8 mouse cellular contexts compared by ENCODE assay signal in genomic region chr14:121878176-121878858, GRCm38 (mm10). TPM values are rescaled to one million over a fixed set of nuclear protein-coding genes. Genes with fewer than 3 reads are reported as not detected.
DNase-seq lines count a peak whose midpoint lies in the region; ATAC-seq and TF ChIP-seq lines count a peak whose summit lies in the region.

TSS of gene Ubac2 (plus strand) at chr14:121878620.

- H3K4me3 ChIP-seq in G1E (ENCODE audit: low read depth, low read length): peak within 1 kb of the TSS; percentile 88
- peak within 1 kb of the TSS; percentile 84 for H3K4me3 ChIP-seq in forebrain, embryonic 16.5 days (replicated peaks; ENCODE audit: low read length)
- H3K4me3 ChIP-seq in layer of hippocampus, adult 2 months: peak within 1 kb of the TSS; percentile 89
- peak within 1 kb of the TSS; percentile 97 for H3K4me3 ChIP-seq in lung, embryonic 14.5 days (ENCODE audit: low read depth, low read length)
- H3K4me3 ChIP-seq in olfactory bulb, adult 2 months (ENCODE audit: insufficient read depth, low read depth, low read length): peak within 1 kb of the TSS; percentile 80
- peak within 1 kb of the TSS; percentile 64 for H3K4me3 ChIP-seq in thymus, adult 2 months (ENCODE audit: control insufficient read depth, insufficient read depth, low read length)

- H3K27ac ChIP-seq in forebrain, embryonic 16.5 days (ENCODE audit: low read length): peak within 1 kb of the TSS; percentile 91
- H3K27ac ChIP-seq in layer of hippocampus, adult 2 months: peak within 1 kb of the TSS; percentile 97
- peak within 1 kb of the TSS; percentile 97 for H3K27ac ChIP-seq in lung, embryonic 14.5 days (ENCODE audit: low read depth)
- peak within 1 kb of the TSS; percentile 66 for H3K27ac ChIP-seq in olfactory bulb, adult 2 months (ENCODE audit: insufficient read depth, low read depth, low read length)
- peak within 1 kb of the TSS; percentile 82 for H3K27ac ChIP-seq in thymus, adult 2 months (ENCODE audit: control insufficient read depth, insufficient read depth, low read length)

- peak; percentile 50 for TF ChIP-seq POLR2A in olfactory bulb, adult 2 months (IDR thresholded peaks at IDR 0.05; ENCODE audit: insufficient read depth, low read depth, low read length)
- TF ChIP-seq POLR2A in thymus, adult 2 months (IDR thresholded peaks at IDR 0.05; ENCODE audit: control insufficient read depth, extremely low read depth, insufficient read depth, low read length, poor library complexity): peak; percentile 80

- ATAC-seq in G1E (ENCODE audit: extremely low read depth, insufficient number of reproducible peaks, low FRiP score, poor library complexity, severe bottlenecking): peak; percentile 97
- ATAC-seq in forebrain, embryonic 16.5 days: peak; percentile 99
- ATAC-seq in lung, embryonic 14.5 days (ENCODE audit: insufficient read depth): peak; percentile 99

- peak; percentile 95 for DNase-seq in G1E (ENCODE audit: low spot score)
- DNase-seq in cerebellum, adult 18-20 months: peak; percentile 97 to 100
- peak; percentile 98 to 99 for DNase-seq in heart, postnatal 36 days
- peak; percentile 99 to 100 for DNase-seq in layer of hippocampus, adult 2 months (ENCODE audit: low spot score in 2 of 2)
- DNase-seq in lung, embryonic 14.5 days: peak; percentile 99
- peak; percentile 98 for DNase-seq in thymus, adult 2 months

- no peaks in the 10 kb centered on the region for H3K9me3 ChIP-seq in G1E (replicated peaks)
- no peaks in the 10 kb centered on the region for H3K9me3 ChIP-seq in forebrain, embryonic 16.5 days (ENCODE audit: control insufficient read depth, low read length)
- H3K9me3 ChIP-seq in lung, embryonic 14.5 days (ENCODE audit: low read depth, low read length): no peaks in the 10 kb centered on the region

- no peak for TF ChIP-seq CTCF in G1E (IDR thresholded peaks at IDR 0.05; ENCODE audit: low read depth, low read length)
- TF ChIP-seq CTCF in layer of hippocampus, adult 2 months (conservative IDR thresholded peaks at IDR 0.05): peak; percentile 48
- TF ChIP-seq CTCF in lung, embryonic 14.5 days (IDR thresholded peaks at IDR 0.05; ENCODE audit: low read depth): no peak; the same call in 1 of the 2 replicates
- TF ChIP-seq CTCF in olfactory bulb, adult 2 months (IDR thresholded peaks at IDR 0.05; ENCODE audit: insufficient read depth, low read depth, low read length): no peak
- TF ChIP-seq CTCF in thymus, adult 2 months (IDR thresholded peaks at IDR 0.05; ENCODE audit: borderline replicate concordance, control insufficient read depth, extremely low read depth, insufficient read depth, low read length, poor library complexity): no peak; the same call in 1 of the 2 replicates

- under 1% methylated on average over 58 of the region's 61 CpGs for WGBS in forebrain, embryonic 16.5 days
- WGBS in lung, embryonic 14.5 days: under 1% methylated on average over 61 of the region's 61 CpGs
- WGBS in olfactory bulb, adult 2 months: under 1% methylated on average over 61 of the region's 61 CpGs
- WGBS in thymus, adult 2 months: under 1% methylated on average over 61 of the region's 61 CpGs

- peaks cover 8% of the 10 kb centered on the region for H3K27me3 ChIP-seq in G1E (ENCODE audit: insufficient read depth, low read length)
- no peaks in the 10 kb centered on the region for H3K27me3 ChIP-seq in forebrain, embryonic 16.5 days (replicated peaks; ENCODE audit: control insufficient read depth, insufficient read depth, low read length)
- no peaks in the 10 kb centered on the region for H3K27me3 ChIP-seq in lung, embryonic 14.5 days (ENCODE audit: insufficient read depth, low read length)
- H3K27me3 ChIP-seq in thymus, adult 2 months (ENCODE audit: control insufficient read depth, insufficient read depth, low read length): no peaks in the 10 kb centered on the region

- H3K9ac ChIP-seq in forebrain, embryonic 16.5 days (replicated peaks; ENCODE audit: low read depth, low read length): peak within 1 kb of the TSS; percentile 96
- peak within 1 kb of the TSS; percentile 90 for H3K9ac ChIP-seq in lung, embryonic 14.5 days

- peak within 1 kb of the TSS; percentile 98 for H3K4me2 ChIP-seq in forebrain, embryonic 16.5 days (ENCODE audit: low read length)
- H3K4me2 ChIP-seq in lung, embryonic 14.5 days: peak within 1 kb of the TSS; percentile 96

- peaks cover 32% of the 10 kb centered on the region for H3K36me3 ChIP-seq in G1E (replicated peaks)
- H3K36me3 ChIP-seq in forebrain, embryonic 16.5 days (ENCODE audit: control insufficient read depth, insufficient read depth): no peaks in the 10 kb centered on the region
- H3K36me3 ChIP-seq in lung, embryonic 14.5 days (ENCODE audit: insufficient read depth): no peaks in the 10 kb centered on the region
- no peaks in the 10 kb centered on the region for H3K36me3 ChIP-seq in thymus, adult 2 months (ENCODE audit: control insufficient read depth, insufficient read depth, low read length)

- intact Hi-C loops in heart, postnatal 36 days (cut with DNase I): no loop called here

- H3K4me1 ChIP-seq in G1E (ENCODE audit: insufficient read depth, low read depth, low read length): peaks cover 35% of the 10 kb centered on the region
- H3K4me1 ChIP-seq in forebrain, embryonic 16.5 days (replicated peaks; ENCODE audit: control insufficient read depth, insufficient read depth, low read length): peaks cover 20% of the 10 kb centered on the region
- no peaks in the 10 kb centered on the region for H3K4me1 ChIP-seq in lung, embryonic 14.5 days (ENCODE audit: insufficient read depth)
- peaks cover 22% of the 10 kb centered on the region for H3K4me1 ChIP-seq in olfactory bulb, adult 2 months (ENCODE audit: control insufficient read depth, insufficient read depth, low read length)
- H3K4me1 ChIP-seq in thymus, adult 2 months (replicated peaks; ENCODE audit: control insufficient read depth, insufficient read depth, low read length): peaks cover 21% of the 10 kb centered on the region

RNA-seq across cellular contexts. Expression of gene Ubac2, which starts in this region (rescaled TPM):
- total RNA-seq in G1E (2014; fragmentation: Nextera tagmentation) (37.2 and 57.4 TPM in 2 replicates), G1E (2017) (25.0 and 27.4 TPM in 2 replicates)
- polyA plus RNA-seq in G1E (2012): 50.8 and 55.3 TPM in 2 replicates
- 51.0 and 54.4 TPM in 2 replicates for polyA plus RNA-seq in forebrain, embryonic 16.5 days (2015; fragmentation: Nextera tagmentation; extraction: Ambion mirVana)
- total RNA-seq in heart, postnatal 36 days (2021): 10 to 100 TPM; 26.6 to 29.1 TPM
- 10 to 100 TPM; 46.1 to 48.3 TPM for total RNA-seq in layer of hippocampus, adult 2 months (2021)
- 61.1 and 65.0 TPM in 2 replicates for polyA plus RNA-seq in lung, embryonic 14.5 days (2014; fragmentation: Nextera tagmentation; extraction: Ambion mirVana)
- polyA plus RNA-seq in olfactory bulb, adult 2 months (2012; ENCODE audit: insufficient read depth, insufficient read length, low replicate concordance, missing spikeins): not detected in 2 replicates
- polyA plus RNA-seq in thymus, adult 2 months (2012; rRNA removed): 102 TPM in 2 replicates

Comparison
In these comparisons a context has a peak if more than half of its experiments do, and no peak if none do; other contexts are left out.
1. Peak in every context shown above with its lines: DNase-seq, ATAC-seq, H3K4me3 ChIP-seq and H3K27ac ChIP-seq.